Mouse (Mus musculus) intestine, embryonic 14.5 days (tissue): ENCODE data around the gene Calm5. TPM values are rescaled to one million over a fixed set of nuclear protein-coding genes. Genes with fewer than 3 reads are reported as not detected.
"Not testable (repeated sequence)": the region's sequence is repeated elsewhere in the genome, so short reads cannot be mapped to it uniquely, and the experiment has no call there.

Source experiments
- ATAC-seq: fragments of 200-750 bp; cut with Nextera tagmentation; replicated peaks from 2 replicates; pipeline ENCODE4 v1.8.0; 2017; ENCODE audit warnings: low read depth, moderate number of reproducible peaks, moderate TSS enrichment, moderate library complexity; ENCODE audit not compliant: low FRiP score, low TSS enrichment
- DNase-seq: peaks from one replicate; pipeline ENCODE4 v3.0.0-alpha.2; 2018; ENCODE audit warnings: low spot score
- H3K27ac ChIP-seq: fragments of 300-500 bp; sonication (generic); 2 replicates; pipeline ENCODE4 v1.5.1; 2014; ENCODE audit warnings: low read depth, mild to moderate bottlenecking, control low read depth
- H3K27me3 ChIP-seq: fragments of 300-500 bp; sonication (generic); replicated peaks from 2 replicates; pipeline ENCODE4 v1.6.1; 2014; ENCODE audit warnings: low read length, control low read depth; ENCODE audit not compliant: control insufficient read depth, insufficient read depth
- H3K36me3 ChIP-seq: fragments of 300-500 bp; sonication (generic); 2 replicates; pipeline ENCODE4 v1.6.1; 2014; ENCODE audit warnings: low read length, control low read depth; ENCODE audit not compliant: control insufficient read depth, insufficient read depth
- H3K4me1 ChIP-seq: fragments of 300-500 bp; sonication (generic); replicated peaks from 2 replicates; pipeline ENCODE4 v1.6.1; 2014; ENCODE audit warnings: low read length, control low read depth, mixed read lengths; ENCODE audit not compliant: control insufficient read depth, insufficient read depth
- H3K4me2 ChIP-seq: fragments of 300-500 bp; sonication (generic); 2 replicates; pipeline ENCODE4 v1.6.1; 2014; ENCODE audit warnings: low read length
- H3K4me3 ChIP-seq: fragments of 300-500 bp; sonication (generic); 2 replicates; pipeline ENCODE4 v1.5.1; 2014; ENCODE audit warnings: low read depth, low read length, control low read depth, mixed read lengths
- H3K9ac ChIP-seq: fragments of 300-500 bp; sonication (generic); 2 replicates; pipeline ENCODE4 v1.6.1; 2014; ENCODE audit warnings: mild to moderate bottlenecking, low read length
- H3K9me3 ChIP-seq: fragments of 300-500 bp; sonication (generic); 2 replicates; pipeline ENCODE4 v1.6.1; 2016; ENCODE audit warnings: low read length, control low read depth; ENCODE audit not compliant: control insufficient read depth
- WGBS: fragments of 180-500 bp; shearing (Covaris S2); extraction: QIAGEN DNeasy Blood & Tissue Kit; methylation state at CpG from one replicate; pipeline ENCODE4 v1.1.7; 2014; 5-methylcytosine and 5-hydroxymethylcytosine counted together
- polyA plus RNA-seq: library from polyadenylated mRNA; unstranded; fragments of >200 nt; fragmentation: Nextera tagmentation; extraction: Ambion mirVana; gene quantifications from 2 replicates; pipeline ENCODE4 v1.2.1, GENCODE M21; 2014

Gene Calm5
- polyA plus RNA-seq, result not detected in 2 replicates

GRCm38 (mm10) chr13:3853648-3854333 is at the start of gene Calm5:
TSS of gene Calm5 (plus strand) at chr13:3854173.
- H3K9me3 ChIP-seq, ATAC-seq, H3K27me3 ChIP-seq, H3K9ac ChIP-seq, DNase-seq, H3K36me3 ChIP-seq, H3K4me1 ChIP-seq, H3K4me2 ChIP-seq, H3K27ac ChIP-seq, H3K4me3 ChIP-seq: not testable (repeated sequence)
- 86% methylated on average over 3 of the region's 3 CpGs for WGBS

- peaks cover 4% of the 10 kb centered on the region; the same call in 1 of the 2 replicates for H3K4me1 ChIP-seq
- 89% methylated on average over 13 of the region's 13 CpGs for WGBS
- H3K4me2 ChIP-seq, result no peak within 1 kb of the TSS
- H3K9me3 ChIP-seq, result no peaks in the 10 kb centered on the region
- no peaks in the 10 kb centered on the region for H3K36me3 ChIP-seq
- no peak within 1 kb of the TSS for H3K4me3 ChIP-seq
- DNase-seq (peak; percentile 24), ATAC-seq (no peak)
- H3K27ac ChIP-seq, result no peak within 1 kb of the TSS
- no peaks in the 10 kb centered on the region for H3K27me3 ChIP-seq
- H3K9ac ChIP-seq, result no peak within 1 kb of the TSS
Observed at GRCm38 (mm10) chr13:3804186-3804585, 49.8 kb upstream of the Calm5 start, which contains the start of gene Calml3. TSS of gene Calml3 (minus strand) at chr13:3804316.

- ATAC-seq, result no peak
- WGBS, result 49% methylated on average over 2 of the region's 2 CpGs
- Histone ChIP-seq H3K4me2 (no peak overlapping the region), H3K27ac (0 out of 2 replicates have a peak overlapping the region, but pooled peaks have one; percentile 22), H3K36me3 (no peaks in the 10 kb centered on the region), H3K27me3 (no peaks in the 10 kb centered on the region), H3K9me3 (no peaks in the 10 kb centered on the region), H3K9ac (no peak overlapping the region), H3K4me1 (peaks cover 4% of the 10 kb centered on the region; the same call in 1 of the 2 replicates), H3K4me3 (no peak overlapping the region)
- DNase-seq, result peak; percentile 45
Observed at GRCm38 (mm10) chr13:3805132-3805531, 48.8 kb upstream of the Calm5 start.

GRCm38 (mm10) chr13:3805638-3806037 is 48.3 kb upstream of the Calm5 start:
- no peaks in the 10 kb centered on the region for H3K27me3 ChIP-seq
- H3K4me3 ChIP-seq, result no peak overlapping the region
- no peak overlapping the region for H3K9ac ChIP-seq
- ATAC-seq (no peak), DNase-seq (peak; percentile 51)
- no peaks in the 10 kb centered on the region for H3K9me3 ChIP-seq
- H3K4me2 ChIP-seq, result no peak overlapping the region
- WGBS, result 62% methylated on average over 5 of the region's 5 CpGs
- no peaks in the 10 kb centered on the region for H3K36me3 ChIP-seq
- H3K27ac ChIP-seq, result 0 out of 2 replicates have a peak overlapping the region, but pooled peaks have one; percentile 22
- H3K4me1 ChIP-seq, result peaks cover 4% of the 10 kb centered on the region; the same call in 1 of the 2 replicates

- Histone ChIP-seq H3K36me3 (no peaks in the 10 kb centered on the region), H3K4me3 (no peak overlapping the region), H3K27ac (no peak overlapping the region), H3K4me2 (no peak overlapping the region), H3K4me1 (no peaks in the 10 kb centered on the region), H3K9me3 (no peaks in the 10 kb centered on the region), H3K9ac (no peak overlapping the region), H3K27me3 (no peaks in the 10 kb centered on the region)
- peak; percentile 42 for DNase-seq
- no peak for ATAC-seq
- WGBS, result 82% methylated on average over 7 of the region's 7 CpGs
Observed at GRCm38 (mm10) chr13:3807131-3807827, 46.7 kb upstream of the Calm5 start.

- ATAC-seq, result no peak
- H3K4me1 ChIP-seq, result 0 out of 2 replicates have a peak, but pooled peaks cover 4% of the 10 kb centered on the region
- H3K27me3 ChIP-seq, result no peaks in the 10 kb centered on the region
- H3K4me3 ChIP-seq, result no peak overlapping the region
- WGBS, result 59% methylated on average over 5 of the region's 5 CpGs
- H3K4me2 ChIP-seq, result no peak overlapping the region
- no peaks in the 10 kb centered on the region for H3K9me3 ChIP-seq
- DNase-seq, result peak; percentile 44
- H3K36me3 ChIP-seq, result no peaks in the 10 kb centered on the region
- H3K9ac ChIP-seq, result no peak overlapping the region
- no peak overlapping the region for H3K27ac ChIP-seq
Observed at GRCm38 (mm10) chr13:3818012-3818739, 35.8 kb upstream of the Calm5 start.

GRCm38 (mm10) chr13:3818740-3819076 is 35.3 kb upstream of the Calm5 start:
- no peak overlapping the region for H3K9ac ChIP-seq
- DNase-seq, result peak; percentile 46

GRCm38 (mm10) chr13:3822105-3822504 is 31.9 kb upstream of the Calm5 start:
- no peak overlapping the region for H3K4me3 ChIP-seq
- WGBS, result 63% methylated on average over 4 of the region's 4 CpGs
- no peak overlapping the region for H3K4me2 ChIP-seq
- H3K4me1 ChIP-seq, result 0 out of 2 replicates have a peak, but pooled peaks cover 4% of the 10 kb centered on the region
- no peaks in the 10 kb centered on the region for H3K27me3 ChIP-seq
- no peaks in the 10 kb centered on the region for H3K36me3 ChIP-seq
- H3K9me3 ChIP-seq, result no peaks in the 10 kb centered on the region
- no peak for ATAC-seq
- DNase-seq, result peak; percentile 42
- no peak overlapping the region for H3K27ac ChIP-seq
- H3K9ac ChIP-seq, result no peak overlapping the region

More at GRCm38 (mm10) chr13:3818740-3819076, 35.3 kb upstream of the Calm5 start:
- no peaks in the 10 kb centered on the region for H3K9me3 ChIP-seq
- no peaks in the 10 kb centered on the region for H3K27me3 ChIP-seq
- no peaks in the 10 kb centered on the region for H3K36me3 ChIP-seq
- H3K4me1 ChIP-seq, result 0 out of 2 replicates have a peak, but pooled peaks cover 4% of the 10 kb centered on the region
- H3K27ac ChIP-seq, result no peak overlapping the region
- H3K4me2 ChIP-seq, result no peak overlapping the region
- ATAC-seq, result no peak
- no peak overlapping the region for H3K4me3 ChIP-seq
- WGBS, result 64% methylated on average over 2 of the region's 2 CpGs
